Comparison of ENCODE assay signal across 9 mouse cellular contexts in genomic region chr6:7983646-7983979, GRCm38 (mm10).
DNase-seq lines count a peak whose midpoint lies in the region; ATAC-seq and TF ChIP-seq lines count a peak whose summit lies in the region.
"Had no signal": no experiment of that assay in that cellular context is flagged by ENCODE, and none has a peak within 500 bp of the region (broad histone marks: within the 10 kb centered on the region; RNA-seq: fewer than 3 reads in every experiment).

No protein-coding gene starts in this region.

- H3K9me3 ChIP-seq in embryonic facial prominence, embryonic 15.5 days (replicated peaks), result no peaks in the 10 kb centered on the region
- no peaks in the 10 kb centered on the region for H3K9me3 ChIP-seq in limb, embryonic 14.5 days (ENCODE audit: control insufficient read depth, low read length)
- no peaks in the 10 kb centered on the region for H3K9me3 ChIP-seq in midbrain, embryonic 14.5 days (ENCODE audit: control insufficient read depth, low read length)

- 31% methylated on average over 7 of the region's 7 CpGs for WGBS in embryonic facial prominence, embryonic 15.5 days
- WGBS in limb, embryonic 14.5 days, result 42% methylated on average over 7 of the region's 7 CpGs
- WGBS in midbrain, embryonic 14.5 days, result 42% methylated on average over 7 of the region's 7 CpGs

- H3K27me3 ChIP-seq in embryonic facial prominence, embryonic 15.5 days, result no peaks in the 10 kb centered on the region
- H3K27me3 ChIP-seq in limb, embryonic 14.5 days (ENCODE audit: control insufficient read depth, insufficient read depth, low read length), result no peaks in the 10 kb centered on the region
- no peaks in the 10 kb centered on the region for H3K27me3 ChIP-seq in midbrain, embryonic 14.5 days (ENCODE audit: control insufficient read depth, insufficient read depth, low read length)

- no peaks in the 10 kb centered on the region for H3K36me3 ChIP-seq in embryonic facial prominence, embryonic 15.5 days
- H3K36me3 ChIP-seq in limb, embryonic 14.5 days (ENCODE audit: control insufficient read depth, insufficient read depth, low read length), result no peaks in the 10 kb centered on the region
- no peaks in the 10 kb centered on the region for H3K36me3 ChIP-seq in midbrain, embryonic 14.5 days (ENCODE audit: control insufficient read depth, insufficient read depth, low read length)

- H3K4me1 ChIP-seq in embryonic facial prominence, embryonic 15.5 days, result no peaks in the 10 kb centered on the region
- no peaks in the 10 kb centered on the region for H3K4me1 ChIP-seq in limb, embryonic 14.5 days (ENCODE audit: control insufficient read depth, insufficient read depth, low read length)
- no peaks in the 10 kb centered on the region for H3K4me1 ChIP-seq in midbrain, embryonic 14.5 days (ENCODE audit: control insufficient read depth, insufficient read depth, low read length)

- DNase-seq in adrenal gland, adult (ENCODE audit: inconsistent age in 2 of 2, low spot score in 1 of 2), result peak; percentile 46 to 73
- DNase-seq in adrenal gland, adult 8-10 months, result no peak
- peak; percentile 74 for DNase-seq in adrenal gland, postnatal 10 days
- no peak for DNase-seq in limb, embryonic 14.5 days (ENCODE audit: low spot score)
- DNase-seq in midbrain, embryonic 14.5 days, result peak; percentile 64
- DNase-seq in testis, postnatal 10 days (ENCODE audit: low spot score), result peak; percentile 79

- no peak for ATAC-seq in embryonic facial prominence, embryonic 15.5 days (ENCODE audit: insufficient number of reproducible peaks, low FRiP score, low TSS enrichment, low read depth)
- ATAC-seq in hematopoietic stem cell, adult 5-6 weeks (replicated peaks in 1 of 2; ENCODE audit: insufficient read depth in 1 of 2, low FRiP score in 2 of 2, low TSS enrichment in 1 of 2, low read depth in 1 of 2, poor library complexity in 2 of 2, severe bottlenecking in 2 of 2), result peak; percentile 56 to 63; a peak in 2 of 4 replicates
- ATAC-seq in limb, embryonic 14.5 days (ENCODE audit: low FRiP score, low read depth), result no peak
- peak; percentile 37; the same call in 1 of the 2 replicates for ATAC-seq in midbrain, embryonic 14.5 days (ENCODE audit: low FRiP score, low TSS enrichment)

- H3K27ac ChIP-seq in embryonic facial prominence, embryonic 15.5 days (replicated peaks), result no peak overlapping the region
- no peak overlapping the region for H3K27ac ChIP-seq in limb, embryonic 14.5 days (replicated peaks; ENCODE audit: low read depth, low read length)
- H3K27ac ChIP-seq in midbrain, embryonic 14.5 days (replicated peaks; ENCODE audit: low read depth, low read length), result no peak overlapping the region
- H3K27ac ChIP-seq: macrophage had no signal

- TF ChIP-seq POLR2A in limb, embryonic 14.5 days (IDR thresholded peaks at IDR 0.05; ENCODE audit: borderline replicate concordance, extremely low read depth, insufficient read depth, insufficient read length), result no peak

- no peak overlapping the region for H3K9ac ChIP-seq in embryonic facial prominence, embryonic 15.5 days
- H3K9ac ChIP-seq in limb, embryonic 14.5 days (ENCODE audit: low read depth, low read length, severe bottlenecking), result no peak overlapping the region
- H3K9ac ChIP-seq in midbrain, embryonic 14.5 days (replicated peaks; ENCODE audit: low read length), result no peak overlapping the region

- peak overlapping the region; percentile 31 for H3K4me2 ChIP-seq in embryonic facial prominence, embryonic 15.5 days (replicated peaks)
- H3K4me2 ChIP-seq in limb, embryonic 14.5 days (replicated peaks; ENCODE audit: low read depth, low read length, severe bottlenecking), result peak overlapping the region; percentile 35; the same call in 1 of the 2 replicates
- peak overlapping the region; percentile 33 for H3K4me2 ChIP-seq in midbrain, embryonic 14.5 days (ENCODE audit: low read length)

- peak overlapping the region; percentile 29 for H3K4me3 ChIP-seq in embryonic facial prominence, embryonic 15.5 days (replicated peaks)
- peak overlapping the region; percentile 21 for H3K4me3 ChIP-seq in limb, embryonic 14.5 days (replicated peaks; ENCODE audit: low read length)
- peak overlapping the region; percentile 18; the same call in 1 of the 2 replicates for H3K4me3 ChIP-seq in midbrain, embryonic 14.5 days (replicated peaks; ENCODE audit: low read depth, low read length)

Comparison
In these comparisons a context has a peak if more than half of its experiments do, and no peak if none do; other contexts are left out.
1. DNase-seq: peak in adrenal gland, adult (2 of 2), adrenal gland, postnatal 10 days (single experiment), midbrain, embryonic 14.5 days (single experiment) and testis, postnatal 10 days (single experiment); none in adrenal gland, adult 8-10 months (single experiment) and limb, embryonic 14.5 days (single experiment).
2. ATAC-seq: peak in hematopoietic stem cell, adult 5-6 weeks (2 of 2) and midbrain, embryonic 14.5 days (single experiment); none in embryonic facial prominence, embryonic 15.5 days (single experiment) and limb, embryonic 14.5 days (single experiment).
3. Peak in every context shown above with its lines, with median percentiles within 50 percentile points of each other: H3K4me2 ChIP-seq and H3K4me3 ChIP-seq.